Mouse (Mus musculus) left cerebral cortex, adult 8-10 months (tissue): ENCODE measurements around the gene Ccdc40. TPM values are rescaled to one million over a fixed set of nuclear protein-coding genes. Genes with fewer than 3 reads are reported as not detected.
"Not testable (repeated sequence)": the region's sequence is repeated elsewhere in the genome, so short reads cannot be mapped to it uniquely, and the experiment has no call there.

ENCODE experiments used
- DNase-seq, 2 experiments: peaks; one replicate each; pipeline ENCODE4 v3.0.0; 2022; ENCODE audit warnings: low spot score in 2 of 2
- total RNA-seq, 4 experiments: library from RNA; stranded (reverse); gene quantifications; 2 replicates each; pipeline ENCODE4 v1.2.4; 2022

Gene Ccdc40
- total RNA-seq, 4 experiments from 2014 or later, result 1.1 to 3.2 (median 1.7) TPM

DNA sequence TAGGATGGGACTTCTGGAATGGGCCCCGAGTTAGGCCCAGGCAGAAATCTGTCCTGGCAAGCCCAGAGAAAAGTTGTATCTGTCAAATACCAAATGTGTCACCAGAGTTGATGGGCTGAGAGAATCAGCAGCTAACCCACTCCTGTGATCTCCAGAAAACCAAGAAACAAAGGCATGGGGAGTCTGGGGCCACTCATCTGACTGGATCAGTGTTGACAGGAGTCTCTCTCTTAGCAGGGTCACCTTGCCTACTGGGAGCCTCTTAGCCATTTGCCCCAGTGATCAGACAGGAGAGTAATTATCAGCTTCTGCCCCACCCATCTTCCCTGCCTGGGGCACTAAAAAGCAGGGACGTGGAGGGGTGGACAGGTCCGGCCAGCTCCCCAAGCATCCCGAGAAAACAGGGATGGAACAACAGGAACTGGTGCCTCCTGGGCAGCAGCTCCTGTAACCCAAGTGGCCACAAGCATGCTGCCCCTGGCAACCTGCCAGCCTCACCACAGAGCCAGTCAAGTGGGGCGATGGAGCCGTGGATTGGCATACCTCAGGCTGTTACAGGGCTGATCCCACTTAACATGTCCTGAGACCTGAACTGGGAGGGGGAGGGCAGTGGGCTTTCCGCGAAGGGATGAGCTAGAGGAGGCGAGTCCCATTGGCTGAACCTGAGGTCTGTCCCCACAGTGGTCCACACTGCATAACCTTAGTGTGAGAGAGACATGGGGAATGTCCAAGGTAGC lies 57.6 kb downstream of the Ccdc40 start:
- DNase-seq, result no peak

DNA sequence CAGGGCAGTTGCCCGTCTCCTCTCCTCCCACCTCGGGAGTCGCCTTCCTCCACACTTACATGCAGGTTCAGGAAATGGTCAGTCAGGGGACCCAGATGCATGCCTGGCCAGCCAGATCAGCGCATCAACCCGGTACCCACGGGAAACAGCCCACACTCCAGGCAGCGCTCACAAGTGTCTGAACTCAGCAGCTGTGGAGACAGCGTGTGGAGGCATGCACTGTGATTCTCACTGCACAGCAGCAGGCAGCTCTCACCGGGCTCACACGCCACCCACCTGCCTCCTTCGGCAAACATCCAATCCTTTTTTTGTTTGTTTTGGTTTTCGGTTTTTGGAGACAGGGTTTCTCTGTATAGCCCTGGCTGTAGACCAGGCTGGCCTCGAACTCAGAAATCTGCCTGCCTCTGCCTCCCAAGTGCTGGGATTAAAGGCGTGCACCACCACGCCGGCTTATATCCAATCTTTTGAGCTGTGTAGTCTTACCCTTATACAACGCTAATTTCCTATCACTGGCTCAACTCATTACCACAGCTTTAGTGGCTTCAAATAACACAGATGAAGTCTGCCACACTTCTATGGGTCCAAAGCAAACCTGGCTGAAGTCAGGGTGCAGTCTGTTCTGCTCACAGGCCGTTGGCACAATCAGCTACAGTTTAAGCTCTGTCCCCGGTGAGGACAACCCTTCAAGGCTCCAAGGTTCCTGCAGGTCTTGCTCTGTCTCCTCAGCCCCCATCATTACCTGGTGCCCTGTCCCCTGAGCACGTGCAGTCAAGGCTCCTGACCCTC lies 59.0 kb downstream of the Ccdc40 start:
- no peak for DNase-seq

DNA sequence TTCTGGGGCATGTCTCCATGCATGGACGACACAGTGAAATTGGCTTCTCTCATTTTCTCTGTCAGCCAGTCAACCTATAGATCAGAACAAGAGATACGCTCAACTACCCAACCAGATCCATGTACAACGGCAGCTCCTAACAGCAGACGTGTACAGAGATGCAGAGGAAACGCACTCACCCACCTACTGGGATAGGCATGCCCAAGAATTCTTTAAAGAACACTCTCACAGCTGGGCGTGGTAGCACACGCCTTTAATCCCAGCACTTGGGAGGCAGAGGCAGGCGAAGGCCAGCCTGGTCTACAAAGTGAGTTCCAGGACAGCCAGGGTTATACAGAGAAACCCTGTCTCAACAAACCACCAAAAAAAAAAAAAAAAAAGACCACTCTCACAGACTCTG lies 64.5 kb downstream of the Ccdc40 start:
- not testable (repeated sequence) for DNase-seq

DNA sequence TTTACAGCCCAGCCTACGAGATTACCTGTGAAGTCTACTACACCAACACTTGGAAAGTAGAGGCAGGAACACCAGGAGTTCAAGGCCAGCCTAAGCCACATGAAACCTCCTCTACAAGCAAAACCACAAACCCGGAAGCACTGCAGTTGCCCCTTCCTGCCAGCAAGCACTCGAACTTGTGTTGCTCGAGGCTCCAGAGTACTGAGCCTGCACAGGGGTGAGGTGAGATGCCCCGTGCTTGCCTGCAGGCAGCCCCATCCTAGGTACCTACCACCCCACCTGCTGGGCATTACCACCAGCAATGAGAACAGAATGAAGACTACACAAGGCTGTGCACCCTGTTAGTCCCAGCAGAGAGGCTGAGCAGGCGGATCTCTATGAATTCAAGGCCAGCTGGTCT lies 69.6 kb downstream of the Ccdc40 start:
- DNase-seq, result no peak

DNA sequence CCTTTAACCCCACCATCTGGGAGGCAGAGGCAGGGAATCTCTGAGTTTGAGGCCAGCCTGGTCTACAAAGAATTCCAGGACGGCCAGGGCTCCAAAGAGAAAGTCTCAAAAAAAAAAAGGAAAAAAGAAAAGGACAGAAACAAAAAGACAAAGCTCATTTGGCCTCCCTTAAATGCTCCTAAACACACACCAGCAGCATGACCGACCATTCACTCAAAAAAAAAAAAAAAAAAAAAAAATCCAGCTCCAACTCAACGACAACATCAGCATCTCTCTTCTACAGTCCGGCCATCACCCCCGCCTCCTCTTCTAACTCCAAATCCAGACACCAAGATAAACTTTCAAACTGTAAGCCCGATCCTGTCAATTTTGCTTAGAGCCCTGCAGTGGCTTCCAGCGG lies 70.5 kb downstream of the Ccdc40 start:
- no peak for DNase-seq

DNA sequence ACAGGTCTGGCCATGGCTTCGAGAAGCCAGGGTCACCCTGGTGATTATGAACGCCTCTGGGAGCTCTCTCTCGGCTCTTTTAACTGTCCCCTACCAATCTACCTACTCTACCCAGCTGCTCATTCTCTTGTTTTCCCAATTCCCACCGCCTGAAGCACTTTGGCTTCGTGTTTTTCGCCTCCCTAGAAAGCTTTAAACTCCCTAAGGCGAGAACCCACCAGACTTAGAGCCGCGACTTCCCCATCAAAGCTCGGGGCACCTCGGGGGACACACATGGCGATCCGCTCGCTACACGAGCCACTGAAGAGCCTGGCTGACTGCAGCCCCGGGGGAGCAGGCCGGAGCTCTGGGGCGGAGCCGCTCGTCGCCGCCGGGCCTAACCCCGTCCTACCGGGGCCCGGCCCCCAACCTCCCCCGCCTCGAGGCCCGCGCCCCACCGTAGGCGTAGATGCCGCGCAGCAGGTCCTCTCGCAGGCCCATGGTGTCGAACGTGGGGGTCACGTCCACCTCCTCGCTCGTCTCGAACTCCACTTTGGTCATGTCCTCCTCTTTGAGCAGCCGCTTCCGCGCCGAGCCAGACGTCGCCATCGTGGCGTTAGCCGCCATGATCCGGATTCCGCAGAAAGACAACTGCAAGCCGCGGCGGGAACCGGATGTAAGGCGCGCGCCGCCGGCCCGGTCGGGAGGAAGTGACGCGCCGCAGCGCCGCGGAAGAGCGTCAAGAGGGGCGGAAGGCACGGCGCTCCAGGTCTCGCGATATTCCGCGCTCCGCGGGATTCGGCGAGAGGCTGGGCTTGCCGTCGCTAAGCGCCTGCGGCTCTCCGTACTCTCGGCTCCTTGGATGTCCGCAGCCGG lies 71.2 kb downstream of the Ccdc40 start, which contains the start of gene Eif4a3:
Gene Eif4a3 (minus strand): TSS at position 699 of the 855 bp plus-strand sequence.
- peak; percentile 88 to 90 for DNase-seq

DNA sequence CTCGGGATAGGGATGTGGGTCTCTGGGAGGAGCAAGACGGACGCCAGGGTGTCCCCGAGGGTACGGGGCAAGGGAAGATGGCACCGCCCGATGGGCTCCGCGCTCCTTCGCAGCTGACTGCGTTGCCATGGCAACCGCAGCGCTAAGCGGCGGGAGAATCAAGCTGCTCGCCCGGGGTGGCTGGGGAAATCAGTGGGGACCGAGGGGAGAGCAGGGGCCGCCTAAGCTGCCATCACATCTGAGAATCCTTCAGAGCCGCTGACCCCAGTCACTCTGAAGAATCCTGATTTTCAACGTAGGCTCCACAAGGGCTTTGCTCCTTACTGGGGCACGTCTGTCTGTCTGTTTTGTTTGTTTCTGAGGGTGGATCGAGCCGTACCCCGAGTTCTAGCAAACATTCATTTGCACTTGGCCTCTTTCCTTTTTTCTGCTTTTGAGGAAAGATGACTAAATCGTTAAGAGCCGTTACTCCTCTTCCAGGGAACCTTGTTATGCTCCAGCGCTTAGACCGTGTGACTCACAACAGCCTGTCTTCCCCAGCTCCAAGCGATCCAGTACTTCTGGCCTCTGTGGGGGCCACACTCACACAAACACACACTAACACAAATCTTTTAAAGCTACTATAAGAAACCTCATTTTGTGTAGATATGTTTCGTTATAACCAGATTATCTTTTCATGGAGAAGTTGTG lies 72.0 kb downstream of the Ccdc40 start:
- DNase-seq, result no peak

DNA sequence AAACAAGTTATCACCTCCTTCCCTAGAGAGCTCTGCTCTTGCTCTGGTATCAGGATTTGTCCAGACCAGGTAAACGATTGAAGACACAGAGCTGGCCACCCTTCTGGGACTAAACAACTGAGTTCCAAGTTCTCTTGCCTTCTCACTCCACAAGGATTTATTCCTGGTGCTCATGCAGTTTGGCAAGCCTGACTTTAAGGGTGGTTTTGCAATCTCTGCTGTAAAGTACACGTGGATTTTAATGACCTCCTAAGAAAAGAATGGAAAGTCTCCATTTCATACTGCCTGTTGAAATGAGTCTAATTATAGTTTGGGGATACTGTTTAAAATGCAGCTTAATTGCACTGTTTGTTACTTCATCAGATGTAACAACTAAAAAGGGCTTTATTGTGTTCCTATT lies 72.6 kb downstream of the Ccdc40 start:
- no peak for DNase-seq

DNA sequence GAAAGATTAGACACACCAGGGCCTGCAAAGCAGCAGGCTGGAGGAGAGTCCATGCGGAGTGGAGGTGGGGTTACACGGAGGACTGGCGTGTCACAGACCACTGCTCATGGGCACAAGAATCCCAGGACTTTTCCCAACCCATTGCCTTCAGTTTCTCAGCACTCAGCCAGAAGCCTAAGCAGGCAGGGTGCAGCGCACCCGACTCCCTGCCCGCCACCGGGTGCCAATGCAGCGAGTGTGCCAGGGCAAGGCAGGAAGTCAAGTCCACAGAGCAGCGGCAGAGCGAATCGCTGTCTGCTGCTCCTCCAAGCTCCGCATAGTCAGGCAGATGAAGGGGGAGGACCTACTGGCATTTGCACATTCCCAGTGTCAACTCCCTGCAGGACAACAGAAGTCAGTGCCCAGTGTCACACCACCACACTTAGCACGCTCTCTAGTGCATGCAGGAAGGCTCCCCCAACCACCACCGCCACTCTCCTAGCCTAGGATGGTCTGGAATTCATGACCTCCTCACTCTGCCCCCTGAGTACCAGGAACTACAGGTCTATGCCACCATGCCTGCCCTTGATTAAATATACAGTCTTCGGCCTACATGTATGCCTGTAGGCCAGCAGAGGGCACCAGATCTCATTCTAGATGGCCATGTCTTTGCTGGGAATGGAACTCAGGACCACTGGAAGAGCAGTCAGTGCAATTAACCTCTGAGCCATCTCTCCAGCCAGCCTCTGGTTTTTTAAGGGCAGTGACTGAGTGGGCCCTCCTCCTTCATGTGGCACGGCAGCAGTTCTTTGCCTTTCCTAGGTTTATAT lies 76.7 kb downstream of the Ccdc40 start:
- no peak for DNase-seq

DNA sequence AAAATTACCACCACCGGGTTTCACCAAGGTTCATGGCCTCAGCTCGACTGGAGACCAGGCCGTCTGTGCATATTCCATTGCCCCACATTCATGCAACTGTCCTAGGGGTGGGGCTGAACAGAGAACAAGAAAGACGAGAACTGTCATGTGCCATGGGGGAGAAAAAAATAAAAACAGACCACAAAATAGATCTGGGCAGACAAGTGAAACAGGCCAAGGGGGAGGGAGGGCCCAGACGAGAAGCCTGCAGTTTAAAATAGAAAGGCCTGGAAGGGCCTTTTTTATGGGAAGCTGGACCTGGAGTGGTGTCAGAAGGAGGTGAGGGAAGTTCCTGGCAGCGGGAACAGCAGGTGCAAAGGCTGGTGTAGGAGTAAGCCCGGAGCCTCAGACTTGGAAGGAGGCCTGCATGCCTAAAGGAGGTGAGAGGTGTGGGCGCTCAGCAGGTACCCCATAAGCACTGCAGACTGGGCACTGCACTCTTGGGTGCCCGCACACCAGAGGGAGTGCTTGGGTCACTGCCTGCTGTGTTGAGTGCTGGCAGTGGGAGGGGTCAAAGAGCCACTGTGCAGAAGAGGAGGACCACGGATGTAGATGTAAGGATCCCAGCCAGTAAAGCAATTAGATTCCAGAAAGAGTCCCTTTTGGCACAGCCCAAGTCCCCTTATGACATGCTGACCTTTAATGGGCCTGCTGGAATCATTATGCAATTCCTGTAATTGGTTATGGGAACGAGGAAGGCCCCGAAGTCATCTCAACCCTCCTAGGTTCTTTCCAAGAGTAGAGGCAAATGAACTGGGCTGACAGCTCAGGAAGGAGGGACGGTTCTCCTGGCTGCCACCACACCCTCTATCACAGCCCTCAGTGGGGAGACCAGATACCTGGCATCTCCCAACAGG lies 78.6 kb downstream of the Ccdc40 start:
- no peak for DNase-seq

DNA sequence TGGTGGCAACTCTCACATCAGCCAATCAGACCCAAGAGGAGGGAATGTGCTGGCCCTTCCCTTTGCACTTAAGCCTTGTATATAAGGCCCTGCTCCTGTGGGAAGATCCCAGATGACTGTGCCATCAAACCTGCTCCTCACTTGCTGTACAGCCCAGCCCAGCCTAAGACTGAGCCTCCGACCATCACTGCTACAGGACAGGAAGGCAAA lies 79.2 kb downstream of the Ccdc40 start, which contains the start of gene Card14:
Gene Card14 (plus strand): TSS at position 111 of the 210 bp plus-strand sequence.
- DNase-seq, result no peak

DNA sequence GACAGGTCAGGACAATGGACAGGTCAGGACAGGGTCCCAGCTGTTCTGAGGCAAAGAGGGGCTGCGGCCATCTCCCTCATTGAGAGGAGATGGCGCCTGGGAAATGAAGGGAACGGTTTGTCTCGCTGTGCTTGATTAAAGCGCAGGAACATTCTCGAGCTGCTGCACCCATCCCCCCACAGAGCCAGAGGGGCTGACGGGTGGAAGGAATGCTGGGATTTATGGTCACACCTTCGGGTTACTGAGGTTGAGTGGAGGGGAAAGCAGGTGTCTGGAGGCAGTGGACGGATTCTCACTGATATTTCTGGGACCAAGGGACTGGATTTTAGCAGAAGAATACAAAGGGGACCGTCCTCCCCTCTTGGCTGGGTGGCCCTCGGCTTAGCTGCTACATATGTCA lies 79.5 kb downstream of the Ccdc40 start:
- DNase-seq, result no peak

DNA sequence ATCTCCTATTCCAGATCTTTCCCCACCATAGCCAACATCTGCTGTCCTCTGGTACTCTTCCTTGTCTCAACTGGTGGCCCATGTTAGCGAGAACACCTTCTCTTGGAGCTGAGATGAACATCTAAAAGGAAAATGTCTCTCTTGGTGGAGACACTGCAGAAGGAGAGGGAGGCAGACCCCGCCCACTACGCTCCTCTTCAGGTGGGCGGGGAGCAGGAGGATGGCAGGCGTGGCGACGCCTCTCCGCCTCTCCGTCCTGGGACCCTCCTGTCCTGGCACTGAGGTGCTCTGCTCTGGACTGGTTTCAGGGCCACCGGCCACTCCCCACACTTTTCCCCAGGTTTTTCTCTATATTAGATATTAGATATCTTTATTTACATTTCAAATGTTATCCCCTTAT lies 82.2 kb downstream of the Ccdc40 start:
- DNase-seq, result no peak

DNA sequence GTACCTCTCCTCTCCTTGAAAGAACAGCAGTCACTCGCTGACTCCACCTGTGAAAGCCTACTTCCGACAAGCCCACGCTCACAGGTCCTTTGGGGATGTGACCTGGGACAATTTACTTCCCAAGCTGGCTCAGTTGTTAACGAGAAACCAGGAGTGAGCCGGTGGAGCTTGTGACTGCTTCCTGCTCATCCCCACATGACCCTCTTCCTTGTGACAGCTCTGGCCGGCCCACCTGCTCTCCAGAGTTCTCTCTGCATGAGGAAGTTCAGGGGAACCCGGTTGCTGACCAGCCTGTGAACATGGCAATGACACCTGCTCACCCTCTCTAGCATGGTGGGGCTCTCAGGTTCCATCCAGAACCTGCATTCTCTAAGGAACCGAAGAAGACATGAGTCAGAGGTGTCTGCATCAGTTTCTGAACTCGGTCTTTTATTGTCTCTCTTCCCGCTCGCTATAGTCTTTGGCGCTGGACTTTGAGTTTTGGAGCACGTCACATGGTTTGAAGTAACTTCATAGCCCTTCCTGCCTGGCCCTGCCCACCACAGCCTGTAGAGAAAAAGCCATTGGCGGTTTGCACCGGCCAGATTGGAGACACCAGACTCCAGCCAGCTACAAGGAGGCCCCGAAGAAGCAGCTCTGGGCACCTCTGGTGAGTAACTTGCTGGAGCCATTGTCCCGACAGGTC lies 86.0 kb downstream of the Ccdc40 start:
- DNase-seq, result no peak

Other genes with a start within 250 kb of the Ccdc40 start
- gene Enpp7, start 240.4 kb upstream of the Ccdc40 start, total RNA-seq, result not detected
- 1 to 10 TPM; 2.2 to 3.3 (median 2.6) TPM for gene Cbx2, start 205.6 kb upstream of the Ccdc40 start, total RNA-seq
- gene Cbx8, start 187.6 kb upstream of the Ccdc40 start, total RNA-seq, result 10 to 100 TPM in 2 of 4 experiments, 1 to 10 TPM in 2; 7.1 to 16.7 (median 11.1) TPM
- 10 to 100 TPM; 48.9 to 54.2 (median 50.0) TPM for gene Cbx4, start 142.4 kb upstream of the Ccdc40 start, total RNA-seq
- gene Tbc1d16, start 73 bp upstream of the Ccdc40 start, total RNA-seq, result 10 to 100 TPM; 32.9 to 39.8 (median 35.6) TPM
- 100 to 1,000 TPM; 280 to 307 (median 295) TPM for gene Gaa, start 39.3 kb downstream of the Ccdc40 start, total RNA-seq
- gene Eif4a3, start 71.5 kb downstream of the Ccdc40 start, total RNA-seq, result 10 to 100 TPM; 79.6 to 92.5 (median 88.2) TPM
- under 1 TPM; 0.09 to 0.27 (median 0.19) TPM for gene Card14, start 79.2 kb downstream of the Ccdc40 start, total RNA-seq
- gene Sgsh, start 127.0 kb downstream of the Ccdc40 start, total RNA-seq, result 1 to 10 TPM; 4.5 to 5.5 (median 5.3) TPM
- gene Slc26a11, start 127.0 kb downstream of the Ccdc40 start, total RNA-seq, result 1 to 10 TPM; 3.3 to 4.8 (median 3.8) TPM
- 1 to 10 TPM; 4.5 to 5.7 (median 5.5) TPM for gene Rnf213, start 164.5 kb downstream of the Ccdc40 start, total RNA-seq